ENCODE assay signal across 10 mouse cellular contexts in the genomic region with DNA sequence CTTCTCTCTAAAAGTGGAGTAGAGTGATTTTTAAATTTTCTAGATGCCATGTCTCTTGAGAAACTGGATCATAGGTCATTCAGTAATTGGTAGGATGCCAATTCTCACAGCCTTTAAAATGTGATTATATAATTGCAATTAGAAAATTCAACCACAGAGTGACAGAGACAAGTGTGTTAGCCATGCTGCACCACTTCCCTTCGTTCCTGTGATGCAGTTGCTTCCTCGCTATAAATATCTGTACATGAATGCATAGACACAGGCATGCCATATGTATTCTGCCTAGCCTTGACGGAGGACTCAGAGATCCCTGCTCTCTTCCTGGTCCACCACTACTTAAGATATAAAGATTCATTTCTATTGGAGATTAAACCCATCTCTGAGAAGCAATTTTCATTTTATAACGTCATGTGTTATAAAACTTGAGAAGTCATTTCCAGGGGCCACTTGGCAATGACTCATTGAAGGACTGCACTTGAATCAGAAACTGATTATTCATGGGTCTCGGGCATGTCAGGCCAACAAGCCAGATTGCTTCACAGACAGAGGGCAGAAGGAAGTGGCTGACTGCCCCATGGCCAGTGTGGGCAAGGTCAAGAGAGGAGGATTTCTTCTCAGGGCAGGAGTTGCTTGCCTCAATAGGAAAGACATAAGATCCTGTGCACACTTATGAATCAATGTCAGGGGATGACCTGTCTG.
DNase-seq lines count a peak whose midpoint lies in the region; ATAC-seq lines count a peak whose summit lies in the region.
"Had no signal": no experiment of that assay in that cellular context is flagged by ENCODE, and none has a peak within 500 bp of the region (broad histone marks: within the 10 kb centered on the region; RNA-seq: fewer than 3 reads in every experiment).

No protein-coding gene starts in this region.

- H3K27ac ChIP-seq in kidney, embryonic 15.5 days = no peak overlapping the region
- H3K27ac ChIP-seq: embryonic facial prominence, embryonic 10.5 days; limb, embryonic 10.5 days had no signal

- H3K36me3 ChIP-seq in kidney, embryonic 15.5 days = no peaks in the 10 kb centered on the region
- H3K36me3 ChIP-seq: embryonic facial prominence, embryonic 10.5 days; limb, embryonic 10.5 days had no signal

- peak; percentile 21 to 72 for DNase-seq in kidney, postnatal 25 days
- peak; percentile 88 for DNase-seq in adrenal gland, adult 8-10 months
- DNase-seq in cerebellum, postnatal 36 days = no peak
- no peak for DNase-seq in spleen, postnatal 14 days (ENCODE audit: low spot score in 2 of 2)

- WGBS in kidney, embryonic 15.5 days = 73% methylated on average over 5 of the region's 5 CpGs

- H3K4me3 ChIP-seq in kidney, embryonic 15.5 days (replicated peaks) = no peak overlapping the region
- H3K4me3 ChIP-seq: embryonic facial prominence, embryonic 10.5 days; limb, embryonic 10.5 days; megakaryocyte, embryonic 14.5 days had no signal

- no peaks in the 10 kb centered on the region for H3K9me3 ChIP-seq in kidney, embryonic 15.5 days (replicated peaks)
- H3K9me3 ChIP-seq: embryonic facial prominence, embryonic 10.5 days; limb, embryonic 10.5 days had no signal

- H3K4me1 ChIP-seq in kidney, embryonic 15.5 days = no peaks in the 10 kb centered on the region
- H3K4me1 ChIP-seq: embryonic facial prominence, embryonic 10.5 days; megakaryocyte, embryonic 14.5 days had no signal

- H3K9ac ChIP-seq in kidney, embryonic 15.5 days = no peak overlapping the region

- no peaks in the 10 kb centered on the region for H3K27me3 ChIP-seq in kidney, embryonic 15.5 days
- H3K27me3 ChIP-seq: megakaryocyte, embryonic 14.5 days had no signal

- no peak overlapping the region for H3K4me2 ChIP-seq in kidney, embryonic 15.5 days

- ATAC-seq in kidney, embryonic 15.5 days (replicated peaks; ENCODE audit: low FRiP score) = no peak
- ATAC-seq in granulocyte monocyte progenitor cell, adult 5-6 weeks (replicated peaks; ENCODE audit: poor library complexity, severe bottlenecking) = peak; percentile 94
- ATAC-seq in megakaryocyte progenitor cell, adult 5-6 weeks (replicated peaks; ENCODE audit: poor library complexity) = peak; percentile 90

Comparison
In these comparisons a context has a peak if more than half of its experiments do, and no peak if none do; other contexts are left out.
1. DNase-seq: peak in kidney, postnatal 25 days (2 of 2) and adrenal gland, adult 8-10 months (single experiment); none in cerebellum, postnatal 36 days (0 of 2) and spleen, postnatal 14 days (0 of 2).